Mouse (Mus musculus) frontal cortex, postnatal 25 days (tissue): ENCODE measurements at regions not wholly inside any gene's neighbourhood (a gene's known extent, or its start where the extent isn't known, plus 50 kb on each side); places are given as distances from the start of the nearest gene placed in this dataset.

ENCODE experiments used
- DNase-seq, 2 experiments: peaks; one replicate each; pipeline ENCODE4 v3.0.0; 2022; ENCODE audit warnings: low spot score in 2 of 2

- no peak for DNase-seq
These were observed 185.7 kb downstream of the Plk2 start for GRCm38 (mm10) chr13:110580570-110580969.

- no peak for DNase-seq
These were observed 189.9 kb downstream of the Plk2 start for GRCm38 (mm10) chr13:110584765-110585164.

- no peak for DNase-seq
These were observed 199.8 kb downstream of the Plk2 start for GRCm38 (mm10) chr13:110594630-110595029.

DNA sequence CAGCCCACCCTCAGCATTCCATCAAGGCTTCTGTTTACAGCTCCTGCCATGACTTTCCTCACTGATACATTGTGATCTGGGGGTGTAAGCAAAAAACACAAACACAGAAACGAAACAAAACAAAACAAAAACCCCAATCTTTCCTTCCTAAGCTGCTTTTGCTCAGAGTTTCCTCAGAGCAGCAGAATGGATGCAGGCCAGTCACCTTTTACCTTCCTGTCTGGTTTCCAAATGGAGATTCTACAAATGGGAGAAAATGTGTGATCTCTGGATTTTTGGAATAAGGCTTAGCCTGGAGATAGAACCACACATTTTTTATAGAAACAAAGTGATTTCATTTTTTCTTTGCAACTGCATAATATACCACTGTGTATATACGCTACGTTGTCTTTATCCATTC, 204.8 kb downstream of the Plk2 start:
- no peak for DNase-seq

DNA sequence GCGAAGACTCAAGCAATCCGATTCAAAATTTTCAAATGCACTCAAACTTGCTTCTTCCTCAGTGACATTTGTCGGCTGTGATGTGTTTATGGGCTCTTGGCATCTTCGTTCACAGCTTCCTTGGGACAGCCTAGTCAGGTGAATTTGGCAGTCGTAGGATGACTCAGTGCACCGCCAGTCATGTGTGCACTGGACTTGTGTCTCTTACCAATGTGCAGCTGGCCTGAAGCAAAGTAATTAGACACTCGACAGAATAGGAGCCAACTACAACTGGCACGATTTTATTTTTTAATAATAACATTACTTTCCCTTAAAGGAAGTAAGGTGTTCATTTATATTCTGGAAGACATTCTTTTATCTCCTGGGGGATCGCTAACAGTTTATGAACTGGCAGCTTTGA, 205.5 kb downstream of the Plk2 start:
- DNase-seq: no peak

- DNase-seq: no peak
These were observed 206.5 kb downstream of the Plk2 start for GRCm38 (mm10) chr13:110601352-110601751.

- no peak for DNase-seq
These were observed 207.0 kb downstream of the Plk2 start for GRCm38 (mm10) chr13:110601840-110602239.

- DNase-seq: no peak
These were observed 208.0 kb downstream of the Plk2 start for GRCm38 (mm10) chr13:110602894-110603293.

GRCm38 (mm10) chr13:110619010-110619409, 224.2 kb downstream of the Plk2 start:
- no peak for DNase-seq

GRCm38 (mm10) chr13:110627136-110627535, 232.3 kb downstream of the Plk2 start:
- no peak for DNase-seq

GRCm38 (mm10) chr13:110627732-110628131, 232.9 kb downstream of the Plk2 start:
- DNase-seq: peak; percentile 41 to 65

DNA sequence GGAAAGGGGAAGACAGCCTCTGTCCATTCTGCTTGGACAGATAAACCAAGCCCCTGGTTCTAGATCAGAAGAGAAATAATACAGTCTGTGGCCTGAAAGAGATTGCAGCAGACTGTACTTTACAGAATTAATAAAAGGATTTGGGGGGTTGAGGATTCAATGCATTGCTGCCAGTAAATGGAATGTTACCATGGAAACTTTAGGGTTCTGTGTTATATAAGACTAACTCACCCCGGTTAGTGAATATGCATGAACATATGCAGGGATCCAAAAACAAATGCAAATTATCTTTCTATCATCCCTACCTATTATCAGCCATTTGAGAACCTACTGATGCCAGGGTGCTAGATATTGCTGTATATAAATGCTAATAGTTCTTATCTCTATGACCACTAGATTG, 233.4 kb downstream of the Plk2 start:
- DNase-seq: no peak

DNA sequence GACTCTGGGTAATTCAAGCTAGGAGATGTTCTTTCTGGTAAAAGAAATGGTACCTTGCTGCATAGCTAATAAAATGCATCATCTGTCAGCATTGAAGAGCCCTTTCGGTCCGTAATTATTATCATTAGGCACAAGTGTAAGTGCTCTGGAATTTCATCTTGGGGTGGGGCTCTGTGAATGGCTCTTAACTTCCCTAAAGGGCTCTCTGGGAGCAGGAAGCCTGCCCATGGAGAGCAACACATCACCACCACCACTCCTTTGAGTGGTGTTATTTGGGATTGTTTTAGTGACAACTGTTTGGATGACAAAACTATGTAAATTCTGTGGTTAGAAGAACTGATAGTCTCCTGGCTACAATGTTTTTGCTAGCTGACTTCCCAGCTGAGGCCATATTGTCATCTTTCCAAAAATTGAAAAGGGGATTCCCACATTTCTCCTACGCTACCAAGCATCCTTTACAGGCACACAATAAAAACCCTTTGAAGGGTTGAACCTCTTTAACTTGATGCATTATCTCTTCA, 238.5 kb downstream of the Plk2 start:
- DNase-seq: no peak

DNA sequence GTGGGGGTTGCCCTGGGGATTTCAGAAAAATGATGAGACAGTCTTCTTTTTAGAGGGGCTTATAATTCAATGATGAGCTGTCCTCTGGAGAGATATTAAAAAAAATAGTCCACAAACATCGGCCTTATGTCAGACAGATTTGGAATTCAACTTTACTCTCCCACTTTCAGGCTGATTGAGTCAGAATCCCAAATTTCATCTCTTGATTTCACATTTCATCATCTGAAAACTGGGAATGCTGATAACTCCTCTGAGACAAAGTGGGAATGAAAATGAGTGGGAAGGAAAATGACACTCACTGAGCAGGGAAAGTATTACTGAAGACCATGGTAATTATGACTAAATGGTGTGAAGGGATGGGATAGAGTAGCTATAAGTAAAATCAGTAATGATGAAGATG, 239.1 kb downstream of the Plk2 start:
- DNase-seq: no peak

DNA sequence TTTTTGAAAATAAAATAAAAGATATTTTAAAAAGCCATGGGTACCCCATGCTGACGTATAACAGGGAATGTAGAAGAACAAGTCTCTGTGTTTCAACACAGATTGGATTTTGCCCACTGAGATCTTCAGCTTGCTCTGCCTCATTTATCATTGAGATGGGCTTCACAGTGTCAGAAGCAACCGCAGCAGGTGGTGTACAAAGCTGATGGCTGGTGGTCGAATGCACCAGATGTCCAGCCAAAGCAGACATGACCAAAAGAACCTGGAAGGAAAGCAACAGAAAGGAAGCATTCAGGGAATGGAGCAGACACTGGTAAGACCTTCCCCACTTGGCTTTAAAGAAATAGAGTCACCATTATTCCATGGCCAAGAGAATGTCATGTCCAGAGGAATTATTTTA, 247.9 kb downstream of the Plk2 start:
- DNase-seq: no peak

DNA sequence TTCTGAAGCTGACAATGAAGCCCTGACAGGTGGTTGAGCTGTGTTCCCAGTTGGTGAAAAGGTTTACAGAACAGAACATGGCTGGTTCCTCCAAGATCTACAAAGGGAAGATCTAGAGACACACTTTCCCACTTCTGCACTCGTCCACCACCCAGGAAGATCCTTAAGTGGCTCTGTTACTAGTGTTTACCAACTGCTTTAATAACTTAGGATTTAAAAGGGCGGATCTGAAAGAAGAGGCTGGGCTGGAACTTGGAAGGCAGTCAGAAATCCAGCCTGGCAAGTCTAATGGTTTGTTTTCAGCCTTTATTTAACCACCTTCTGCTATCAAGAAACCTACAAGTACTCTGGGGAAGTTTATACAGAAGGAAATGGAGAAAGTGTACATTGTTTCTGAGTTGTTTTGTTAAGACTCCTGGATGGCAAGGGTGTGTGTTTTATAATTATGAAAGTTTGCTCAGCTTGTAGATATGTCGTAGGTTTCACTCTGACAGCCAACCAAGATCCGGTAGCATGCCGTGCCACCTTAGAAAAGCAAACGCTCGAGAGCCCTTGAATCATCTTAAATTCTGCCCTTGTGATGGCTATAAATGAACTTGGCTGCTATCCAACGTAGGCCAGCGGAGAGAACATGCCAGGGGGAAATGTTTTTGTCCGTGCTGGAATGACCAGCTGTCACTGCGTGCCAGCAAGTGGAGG, 248.5 kb downstream of the Plk2 start:
- DNase-seq: no peak

GRCm38 (mm10) chr13:110643897-110644213, 249.0 kb downstream of the Plk2 start:
- no peak for DNase-seq

GRCm38 (mm10) chr13:110649378-110649777, 254.5 kb downstream of the Plk2 start:
- DNase-seq: no peak

GRCm38 (mm10) chr13:110649870-110650497, 255.1 kb downstream of the Plk2 start:
- DNase-seq: no peak

DNA sequence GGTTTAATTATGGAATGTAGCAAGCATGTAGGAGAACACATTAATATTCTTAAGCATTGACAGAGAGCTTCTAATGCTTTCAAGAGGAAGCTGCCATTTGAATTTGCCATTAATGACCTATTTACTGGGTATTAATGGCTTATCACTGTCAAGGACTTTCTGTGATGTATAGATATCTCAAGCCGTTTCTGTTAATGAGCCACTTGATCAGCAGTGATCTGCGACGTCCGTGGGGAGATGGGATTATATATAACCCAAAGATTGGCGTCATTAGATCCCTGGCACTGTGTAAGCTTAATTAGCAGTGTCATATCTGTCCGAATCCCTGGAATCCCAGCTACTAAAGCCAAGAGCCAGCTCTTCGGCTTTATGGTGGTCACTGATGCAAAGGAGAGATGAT, 257.4 kb downstream of the Plk2 start:
- DNase-seq: no peak

GRCm38 (mm10) chr13:110665073-110665800, 270.4 kb downstream of the Plk2 start:
- no peak for DNase-seq

DNA sequence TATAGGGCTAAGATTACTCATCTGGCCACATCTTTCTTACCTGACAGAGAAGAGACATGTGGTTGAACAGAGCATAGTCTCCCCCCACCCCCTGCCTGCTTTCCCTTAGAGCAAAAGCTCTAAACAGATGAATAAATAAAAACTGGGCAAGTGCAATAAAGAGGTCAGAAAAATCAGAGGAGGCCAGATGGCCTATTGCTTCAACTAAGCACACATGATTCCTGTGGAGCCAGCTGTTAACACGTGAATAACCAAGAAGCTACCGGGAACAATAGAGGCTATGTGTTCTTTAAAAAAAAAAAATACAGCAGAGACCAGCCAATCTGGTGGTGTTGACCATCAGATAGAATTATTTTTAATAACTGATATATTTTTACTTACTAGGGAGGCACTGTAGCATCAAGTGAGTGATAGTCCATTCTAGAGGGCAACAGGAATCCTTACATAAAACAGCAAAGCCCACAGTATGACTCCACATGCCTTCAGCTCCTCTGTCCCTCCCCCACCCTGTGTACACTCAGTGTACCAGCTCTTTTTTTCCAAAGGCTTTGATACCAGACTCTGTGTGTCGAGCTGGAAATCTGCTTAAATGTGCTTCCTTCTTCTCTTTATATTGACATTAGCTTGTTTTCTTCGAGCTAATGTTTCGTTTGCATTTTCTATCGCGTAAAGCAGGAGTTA, 272.6 kb downstream of the Plk2 start:
- DNase-seq: no peak
